Mouse (Mus musculus): ENCODE results near the gene Sgcd. TPM values are rescaled to one million over a fixed set of nuclear protein-coding genes. Genes with fewer than 3 reads are reported as not detected.

Gene Sgcd
- total and polyA plus RNA-seq, 2 experiments from 2014 or later, result 4.6 to 51.3 TPM

DNA sequence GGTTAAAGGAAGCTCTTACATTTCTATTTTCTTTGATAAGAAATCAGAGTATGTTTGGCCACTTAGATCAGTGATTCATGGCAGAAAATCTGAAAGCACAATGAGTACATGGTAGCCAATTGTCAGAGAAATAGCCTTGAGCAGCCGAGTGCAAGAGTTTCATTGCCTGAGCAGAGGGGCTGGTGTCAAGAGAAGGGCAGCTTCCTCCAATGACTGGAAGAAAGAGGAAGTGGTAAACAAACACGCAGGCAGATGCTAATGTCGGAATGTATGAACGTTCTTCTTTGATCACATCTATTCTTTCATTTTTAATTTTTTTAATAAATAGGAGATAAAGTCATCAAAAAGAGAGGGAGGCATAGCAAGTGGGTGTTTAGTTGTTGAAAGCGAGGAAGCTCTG lies 956.5 kb downstream of the Sgcd start:
- H3K4me3 ChIP-seq (ENCODE audit: low read depth, low read length), result no peak overlapping the region
- no peak for ATAC-seq (ENCODE audit: low FRiP score)
- H3K36me3 ChIP-seq (ENCODE audit: insufficient read depth, low read length), result no peaks in the 10 kb centered on the region
- no peak overlapping the region for H3K4me2 ChIP-seq (ENCODE audit: low read depth, low read length, poor library complexity, severe bottlenecking)
- no peak for TF ChIP-seq CTCF (IDR thresholded peaks at IDR 0.05)
- H3K9me3 ChIP-seq (ENCODE audit: low read length), result no peaks in the 10 kb centered on the region
- no peaks in the 10 kb centered on the region for H3K4me1 ChIP-seq (ENCODE audit: insufficient read depth, low read length)
- no peak overlapping the region for H3K27ac ChIP-seq (ENCODE audit: low read depth, low read length)
- H3K27me3 ChIP-seq (ENCODE audit: insufficient read depth, low read length), result no peaks in the 10 kb centered on the region
- DNase-seq (ENCODE audit: low spot score), result no peak
- 87% methylated on average over 5 of the region's 5 CpGs for WGBS
- no peak overlapping the region for H3K9ac ChIP-seq (replicated peaks; ENCODE audit: low read length, poor library complexity, severe bottlenecking)

GRCm38 (mm10) chr11:47020874-47021273 lies 967.9 kb downstream of the Sgcd start:
- H3K36me3 ChIP-seq (ENCODE audit: insufficient read depth, low read length), result no peaks in the 10 kb centered on the region
- DNase-seq (ENCODE audit: low spot score) (no peak), ATAC-seq (ENCODE audit: low FRiP score) (no peak)
- H3K27me3 ChIP-seq (ENCODE audit: insufficient read depth, low read length), result no peaks in the 10 kb centered on the region
- no peak overlapping the region for H3K4me3 ChIP-seq (ENCODE audit: low read depth, low read length)
- H3K27ac ChIP-seq (ENCODE audit: low read depth, low read length), result no peak overlapping the region
- WGBS, result 65% methylated on average over 6 of the region's 6 CpGs
- H3K4me2 ChIP-seq (ENCODE audit: low read depth, low read length, poor library complexity, severe bottlenecking), result no peak overlapping the region
- no peak overlapping the region for H3K9ac ChIP-seq (replicated peaks; ENCODE audit: low read length, poor library complexity, severe bottlenecking)
- H3K9me3 ChIP-seq (ENCODE audit: low read length), result no peaks in the 10 kb centered on the region
- TF ChIP-seq CTCF (IDR thresholded peaks at IDR 0.05), result no peak
- no peaks in the 10 kb centered on the region for H3K4me1 ChIP-seq (ENCODE audit: insufficient read depth, low read length)

- no peak for ATAC-seq (ENCODE audit: low FRiP score)
- DNase-seq (ENCODE audit: low spot score), result peak; percentile 75
- Histone ChIP-seq H3K27me3 (ENCODE audit: insufficient read depth, low read length) (no peaks in the 10 kb centered on the region), H3K36me3 (ENCODE audit: insufficient read depth, low read length) (no peaks in the 10 kb centered on the region), H3K9ac (replicated peaks; ENCODE audit: low read length, poor library complexity, severe bottlenecking) (no peak overlapping the region), H3K4me2 (ENCODE audit: low read depth, low read length, poor library complexity, severe bottlenecking) (no peak overlapping the region), H3K4me1 (ENCODE audit: insufficient read depth, low read length) (no peaks in the 10 kb centered on the region; the same call in 1 of the 2 replicates), H3K4me3 (ENCODE audit: low read depth, low read length) (no peak overlapping the region), H3K9me3 (ENCODE audit: low read length) (no peaks in the 10 kb centered on the region), H3K27ac (ENCODE audit: low read depth, low read length) (no peak overlapping the region)
- TF ChIP-seq CTCF (IDR thresholded peaks at IDR 0.05), result no peak
- 25% methylated on average over 2 of the region's 2 CpGs for WGBS
Observed at GRCm38 (mm10) chr11:47018139-47018538, 970.6 kb downstream of the Sgcd start.

DNA sequence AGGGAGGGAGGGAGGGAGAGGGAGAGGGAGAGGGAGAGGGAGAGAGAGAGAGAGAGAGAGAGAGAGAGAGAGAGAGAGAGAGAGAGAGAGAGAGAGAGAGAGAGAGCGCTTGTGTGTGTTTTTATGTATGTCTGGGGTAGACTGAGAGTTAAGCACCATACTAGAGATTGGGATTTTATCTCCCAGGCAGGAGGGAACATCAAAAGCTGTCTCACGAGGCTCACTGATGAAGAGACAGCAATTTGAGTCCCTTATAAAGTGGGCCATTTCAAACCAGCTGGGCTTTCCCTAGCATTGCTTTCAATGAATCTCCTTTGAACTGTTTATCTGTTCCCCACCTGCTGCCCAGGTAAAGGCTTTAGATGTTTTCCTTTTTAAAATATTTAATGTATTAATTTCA lies 973.1 kb downstream of the Sgcd start:
- Histone ChIP-seq H3K4me2 (ENCODE audit: low read depth, low read length, poor library complexity, severe bottlenecking) (no peak overlapping the region), H3K27ac (ENCODE audit: low read depth, low read length) (no peak overlapping the region), H3K9me3 (ENCODE audit: low read length) (no peaks in the 10 kb centered on the region), H3K4me3 (ENCODE audit: low read depth, low read length) (no peak overlapping the region), H3K9ac (replicated peaks; ENCODE audit: low read length, poor library complexity, severe bottlenecking) (no peak overlapping the region), H3K27me3 (ENCODE audit: insufficient read depth, low read length) (no peaks in the 10 kb centered on the region), H3K36me3 (ENCODE audit: insufficient read depth, low read length) (no peaks in the 10 kb centered on the region), H3K4me1 (ENCODE audit: insufficient read depth, low read length) (no peaks in the 10 kb centered on the region; the same call in 1 of the 2 replicates)
- ATAC-seq (ENCODE audit: low FRiP score) (no peak), DNase-seq (ENCODE audit: low spot score) (no peak)
- 39% methylated on average over 2 of the region's 2 CpGs for WGBS
- TF ChIP-seq CTCF (IDR thresholded peaks at IDR 0.05), result no peak

DNA sequence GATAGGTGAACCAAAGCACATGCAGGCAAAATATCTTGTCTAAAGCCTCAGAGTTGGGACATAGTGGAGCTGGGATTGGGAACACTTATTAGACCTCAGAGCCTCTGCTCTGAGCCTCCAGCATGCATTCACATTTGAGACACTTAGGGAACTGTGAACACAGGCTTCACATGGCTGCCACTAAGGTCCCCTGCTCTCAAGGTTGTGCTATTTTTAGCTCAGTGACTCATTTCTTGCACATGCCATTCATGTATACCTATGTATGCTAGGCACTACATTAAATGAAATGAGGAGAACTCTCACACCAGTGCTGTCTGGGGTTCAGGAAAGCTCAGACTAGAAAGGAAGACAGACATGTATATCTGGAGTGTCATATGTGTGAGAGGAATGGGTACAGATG lies 974.5 kb downstream of the Sgcd start:
- no peak overlapping the region for H3K4me3 ChIP-seq (ENCODE audit: low read depth, low read length)
- no peaks in the 10 kb centered on the region; the same call in 1 of the 2 replicates for H3K4me1 ChIP-seq (ENCODE audit: insufficient read depth, low read length)
- TF ChIP-seq CTCF (IDR thresholded peaks at IDR 0.05), result no peak
- H3K9me3 ChIP-seq (ENCODE audit: low read length), result no peaks in the 10 kb centered on the region
- no peak for DNase-seq (ENCODE audit: low spot score)
- H3K36me3 ChIP-seq (ENCODE audit: insufficient read depth, low read length), result no peaks in the 10 kb centered on the region
- no peaks in the 10 kb centered on the region for H3K27me3 ChIP-seq (ENCODE audit: insufficient read depth, low read length)
- ATAC-seq (ENCODE audit: low FRiP score), result no peak
- no peak overlapping the region for H3K4me2 ChIP-seq (ENCODE audit: low read depth, low read length, poor library complexity, severe bottlenecking)
- H3K9ac ChIP-seq (replicated peaks; ENCODE audit: low read length, poor library complexity, severe bottlenecking), result no peak overlapping the region
- H3K27ac ChIP-seq (ENCODE audit: low read depth, low read length), result no peak overlapping the region

DNA sequence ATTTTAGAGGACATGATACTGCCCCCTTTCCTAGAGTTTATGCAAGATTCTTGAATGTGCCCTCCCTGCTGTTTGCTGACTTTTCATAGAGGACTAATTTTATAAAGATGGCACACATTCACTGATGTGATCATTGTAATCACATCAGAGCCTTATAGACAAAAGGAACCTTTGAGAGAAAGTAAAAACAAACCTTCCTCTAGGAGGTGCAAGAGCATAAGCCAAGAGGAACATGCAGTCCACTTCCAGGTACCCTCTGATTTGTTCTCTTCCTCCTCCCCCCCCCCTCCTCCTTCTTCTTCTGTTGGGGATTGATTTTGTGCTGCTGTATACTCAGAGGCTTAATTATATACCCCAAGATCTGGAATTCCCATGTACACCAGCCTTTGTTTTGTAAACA lies 978.6 kb downstream of the Sgcd start:
- DNase-seq (ENCODE audit: low spot score), result no peak

More for the DNA sequence above, 978.6 kb downstream of the Sgcd start:
- Histone ChIP-seq H3K27me3 (ENCODE audit: insufficient read depth, low read length) (no peaks in the 10 kb centered on the region), H3K4me2 (ENCODE audit: low read depth, low read length, poor library complexity, severe bottlenecking) (no peak overlapping the region), H3K4me1 (ENCODE audit: insufficient read depth, low read length) (no peaks in the 10 kb centered on the region; the same call in 1 of the 2 replicates), H3K9ac (replicated peaks; ENCODE audit: low read length, poor library complexity, severe bottlenecking) (no peak overlapping the region), H3K9me3 (ENCODE audit: low read length) (no peaks in the 10 kb centered on the region), H3K27ac (ENCODE audit: low read depth, low read length) (no peak overlapping the region), H3K36me3 (ENCODE audit: insufficient read depth, low read length) (no peaks in the 10 kb centered on the region), H3K4me3 (ENCODE audit: low read depth, low read length) (no peak overlapping the region)
- TF ChIP-seq CTCF (IDR thresholded peaks at IDR 0.05), result peak; percentile 23
- no peak for ATAC-seq (ENCODE audit: low FRiP score)
